Mouse (Mus musculus) liver, adult 2 months (tissue): ENCODE results near the gene Scly.

Source experiments
- CTCF ChIP-seq: fragments of 200-500 bp; IDR thresholded peaks from 2 replicates; pipeline ENCODE4 v1.5.1; 2011; ENCODE audit warnings: low read depth, low read length, control low read depth
- POLR2A ChIP-seq: fragments of 200-500 bp; IDR thresholded peaks from 2 replicates; pipeline ENCODE4 v1.6.1; 2011; ENCODE audit warnings: low read length, control low read depth; ENCODE audit not compliant: insufficient read depth; ENCODE audit errors: extremely low read depth

GRCm38 (mm10) chr1:91289375-91289774 lies 8.8 kb upstream of the Scly start:
- TF ChIP-seq CTCF (no peak), POLR2A (no peak)
